Mouse (Mus musculus): ENCODE measurements around the gene Hsd17b2. TPM values are rescaled to one million over a fixed set of nuclear protein-coding genes. Genes with fewer than 3 reads are reported as not detected.

Gene Hsd17b2
- polyA plus RNA-seq (2016; fragmentation: Nextera tagmentation; extraction: Ambion mirVana), result not detected in 2 replicates

DNA sequence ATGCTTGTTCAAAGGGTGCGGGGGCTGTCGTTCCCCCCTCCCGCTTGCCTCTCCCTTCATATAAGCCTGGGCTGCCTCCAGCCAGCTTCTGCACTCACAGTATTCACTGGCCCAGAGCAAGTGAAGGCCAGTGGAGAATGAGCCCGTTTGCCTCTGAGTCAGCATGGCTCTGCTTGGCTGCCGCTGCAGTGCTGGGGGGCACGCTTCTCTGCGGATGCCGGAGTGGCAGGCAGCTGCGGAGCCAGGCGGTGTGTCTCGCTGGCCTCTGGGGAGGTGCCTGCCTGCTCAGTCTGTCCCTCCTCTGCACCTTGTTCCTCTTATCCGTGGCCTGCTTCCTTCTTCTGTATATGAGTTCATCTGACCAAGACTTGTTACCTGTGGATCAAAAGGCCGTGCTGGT is at the start of gene Hsd17b2:
TSS of gene Hsd17b2 (plus strand) at position 46 of the 400 bp plus-strand sequence.
- no peak for ATAC-seq (ENCODE audit: insufficient number of reproducible peaks, insufficient read depth, low FRiP score, low TSS enrichment)
- 33% methylated on average over 13 of the region's 13 CpGs for WGBS
- no peak within 1 kb of the TSS for H3K4me3 ChIP-seq
- H3K9me3 ChIP-seq, result no peaks in the 10 kb centered on the region
- no peak within 1 kb of the TSS for H3K4me2 ChIP-seq (replicated peaks)
- H3K36me3 ChIP-seq, result no peaks in the 10 kb centered on the region
- no peak within 1 kb of the TSS for H3K9ac ChIP-seq
- H3K27me3 ChIP-seq, result no peaks in the 10 kb centered on the region
- no peak within 1 kb of the TSS for H3K27ac ChIP-seq
- H3K4me1 ChIP-seq, result 0 out of 2 replicates have a peak, but pooled peaks cover 3% of the 10 kb centered on the region

DNA sequence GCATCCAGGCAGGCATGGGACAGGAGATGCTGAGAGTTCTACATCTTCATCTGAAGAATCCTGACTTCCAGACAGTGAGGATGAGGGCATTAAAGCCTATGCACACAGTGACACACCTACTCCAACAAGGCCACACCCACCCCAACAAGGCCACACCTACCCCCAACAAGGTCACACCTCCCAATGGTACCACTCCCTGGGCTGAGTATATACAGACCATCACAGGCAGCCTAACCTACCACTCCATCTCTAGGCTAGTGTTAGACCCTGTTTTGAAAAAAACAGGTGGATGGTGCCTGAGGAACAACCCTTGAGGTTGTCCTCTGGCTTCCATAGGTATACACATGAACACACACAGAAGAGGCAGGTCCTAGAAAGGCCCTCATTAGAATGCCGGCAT is 49.4 kb upstream of the Hsd17b2 start:
- no peak overlapping the region for H3K9ac ChIP-seq
- no peak overlapping the region for H3K4me3 ChIP-seq
- H3K27ac ChIP-seq, result no peak overlapping the region
- WGBS, result 95% methylated on average over 1 of the region's 1 CpGs
- no peak for ATAC-seq (ENCODE audit: insufficient number of reproducible peaks, insufficient read depth, low FRiP score, low TSS enrichment)
- no peak overlapping the region for H3K4me2 ChIP-seq (replicated peaks)
- H3K9me3 ChIP-seq, result no peaks in the 10 kb centered on the region
- H3K4me1 ChIP-seq, result no peaks in the 10 kb centered on the region
- no peaks in the 10 kb centered on the region for H3K27me3 ChIP-seq
- H3K36me3 ChIP-seq, result no peaks in the 10 kb centered on the region

DNA sequence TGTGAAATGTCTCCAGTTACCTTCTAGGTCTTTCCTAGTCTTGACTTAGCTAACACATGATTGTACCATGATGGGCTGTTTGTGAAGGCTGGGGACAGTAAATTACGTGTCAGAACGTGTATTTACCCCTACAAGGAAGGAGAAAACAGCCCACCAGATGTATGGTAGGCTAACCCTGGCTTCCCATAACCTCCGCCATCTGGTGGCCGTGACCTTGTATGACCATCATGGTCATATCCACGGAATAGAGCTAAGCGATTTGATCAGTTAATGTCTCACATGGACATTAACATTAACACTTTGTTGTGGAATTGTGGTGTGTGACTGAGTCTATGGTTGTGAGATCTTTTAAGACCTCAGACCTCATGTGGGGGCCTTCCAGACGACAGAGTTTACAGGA is 42.7 kb upstream of the Hsd17b2 start:
- Histone ChIP-seq H3K27me3 (no peaks in the 10 kb centered on the region), H3K4me1 (peaks cover 13% of the 10 kb centered on the region), H3K36me3 (no peaks in the 10 kb centered on the region), H3K9me3 (no peaks in the 10 kb centered on the region), H3K9ac (no peak overlapping the region), H3K27ac (no peak overlapping the region), H3K4me3 (no peak overlapping the region), H3K4me2 (replicated peaks) (no peak overlapping the region)
- 72% methylated on average over 7 of the region's 7 CpGs for WGBS
- no peak for ATAC-seq (ENCODE audit: insufficient number of reproducible peaks, insufficient read depth, low FRiP score, low TSS enrichment)

DNA sequence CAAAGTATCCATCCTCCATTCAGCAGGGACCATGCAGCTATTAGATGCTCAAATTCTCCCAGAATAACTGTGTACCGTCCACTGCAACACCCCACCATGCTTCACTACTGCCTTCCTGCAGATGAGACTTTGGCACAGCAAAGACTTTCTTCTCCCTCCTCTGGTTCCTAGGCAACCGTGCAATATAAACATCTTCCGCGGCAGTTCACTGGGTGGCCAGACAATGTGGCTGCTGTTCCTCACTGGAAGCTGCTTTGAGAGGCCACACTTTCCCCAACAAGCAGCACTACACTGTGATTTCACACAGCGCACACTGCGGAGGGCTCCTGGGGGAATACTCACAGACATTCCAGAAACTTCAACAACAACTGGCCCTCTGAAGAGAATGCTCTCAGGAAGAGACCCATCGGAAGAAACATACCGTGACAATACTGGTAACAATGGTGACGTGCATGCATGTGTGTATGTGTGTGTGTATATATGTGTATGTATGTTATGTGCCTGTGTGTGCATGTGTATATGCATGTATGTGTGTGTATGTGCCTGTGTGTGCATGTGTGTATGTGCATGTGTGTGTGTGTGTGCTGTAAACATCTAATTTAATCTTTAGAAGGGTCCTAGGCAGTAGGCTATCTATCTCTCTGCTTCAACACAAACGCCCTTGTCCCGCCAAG is 41.2 kb upstream of the Hsd17b2 start:
- H3K4me2 ChIP-seq (replicated peaks), result peak overlapping the region; percentile 10; the same call in 1 of the 2 replicates
- no peaks in the 10 kb centered on the region for H3K9me3 ChIP-seq
- peak; percentile 75; the same call in 1 of the 2 replicates for ATAC-seq (ENCODE audit: insufficient number of reproducible peaks, insufficient read depth, low FRiP score, low TSS enrichment)
- 27% methylated on average over 11 of the region's 11 CpGs for WGBS
- no peak overlapping the region for H3K4me3 ChIP-seq
- H3K9ac ChIP-seq, result no peak overlapping the region
- 0 out of 2 replicates have a peak overlapping the region, but pooled peaks have one; percentile 3 for H3K27ac ChIP-seq
- H3K4me1 ChIP-seq, result peaks cover 13% of the 10 kb centered on the region
- H3K36me3 ChIP-seq, result no peaks in the 10 kb centered on the region
- H3K27me3 ChIP-seq, result no peaks in the 10 kb centered on the region

DNA sequence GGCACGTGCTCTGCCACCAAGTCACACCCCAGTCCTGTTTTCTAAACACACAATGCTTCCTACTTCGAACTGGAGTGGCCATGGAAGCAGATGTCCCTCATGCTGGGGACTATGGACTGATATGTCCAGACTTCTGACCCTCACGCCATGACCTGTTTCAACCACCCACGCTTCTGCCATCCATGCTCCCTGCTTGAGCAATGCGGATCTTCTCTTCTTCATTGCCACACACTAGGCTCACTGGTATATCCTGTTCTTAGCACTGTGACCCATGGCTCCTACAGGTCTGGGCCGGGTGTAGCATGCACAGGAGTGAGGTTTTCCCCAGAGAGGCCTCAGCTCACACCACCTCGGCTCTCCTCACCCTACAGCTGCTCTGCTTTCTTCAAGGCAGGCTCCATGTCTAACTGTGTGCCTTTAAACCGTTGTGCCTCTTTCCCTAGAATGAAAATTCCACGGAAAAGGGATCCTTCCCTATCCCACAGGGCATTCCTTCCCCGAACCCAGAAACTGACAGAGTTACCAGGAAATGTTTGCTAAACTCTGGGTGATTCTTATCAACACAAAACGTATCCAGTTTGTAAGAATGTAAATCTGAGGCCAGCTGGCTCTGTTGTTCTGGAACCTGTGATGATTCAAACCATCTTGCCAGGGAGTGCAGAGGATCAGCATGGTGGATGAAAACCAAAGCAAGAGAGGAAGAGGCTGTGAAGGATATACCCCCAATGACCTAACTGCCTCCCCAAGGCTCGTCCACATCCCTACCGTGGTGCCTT is 34.2 kb upstream of the Hsd17b2 start:
- no peak overlapping the region for H3K4me2 ChIP-seq (replicated peaks)
- no peaks in the 10 kb centered on the region for H3K27me3 ChIP-seq
- no peak for ATAC-seq (ENCODE audit: insufficient number of reproducible peaks, insufficient read depth, low FRiP score, low TSS enrichment)
- H3K9ac ChIP-seq, result no peak overlapping the region
- H3K27ac ChIP-seq, result no peak overlapping the region
- 73% methylated on average over 13 of the region's 13 CpGs for WGBS
- H3K4me1 ChIP-seq, result 0 out of 2 replicates have a peak, but pooled peaks cover 8% of the 10 kb centered on the region
- H3K9me3 ChIP-seq, result no peaks in the 10 kb centered on the region
- H3K4me3 ChIP-seq, result no peak overlapping the region
- H3K36me3 ChIP-seq, result no peaks in the 10 kb centered on the region

DNA sequence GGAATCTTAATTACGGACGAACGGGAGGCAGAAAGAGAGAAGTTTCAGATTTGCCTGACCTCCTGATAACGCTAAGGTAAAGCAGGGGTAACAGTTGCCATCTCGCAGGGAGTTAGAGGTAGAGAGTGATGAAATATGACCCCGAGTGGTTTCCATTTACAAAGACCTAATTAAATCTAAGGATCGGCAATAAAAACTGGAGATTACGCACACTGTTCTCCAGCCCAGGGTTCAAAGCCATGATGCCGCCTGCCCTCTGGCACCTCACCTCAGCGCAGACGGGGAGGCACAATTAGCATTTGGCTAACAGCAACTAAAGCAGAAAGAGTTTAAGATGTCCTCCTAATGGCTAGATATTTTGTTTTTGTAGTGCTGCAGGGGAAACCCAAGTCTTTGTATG is 31.2 kb upstream of the Hsd17b2 start:
- Histone ChIP-seq H3K9me3 (no peaks in the 10 kb centered on the region), H3K9ac (no peak overlapping the region), H3K27me3 (no peaks in the 10 kb centered on the region), H3K36me3 (no peaks in the 10 kb centered on the region), H3K27ac (no peak overlapping the region), H3K4me2 (replicated peaks) (peak overlapping the region; percentile 29; the same call in 1 of the 2 replicates), H3K4me3 (no peak overlapping the region), H3K4me1 (0 out of 2 replicates have a peak, but pooled peaks cover 8% of the 10 kb centered on the region)
- no peak for ATAC-seq (ENCODE audit: insufficient number of reproducible peaks, insufficient read depth, low FRiP score, low TSS enrichment)
- WGBS, result 7% methylated on average over 11 of the region's 11 CpGs

DNA sequence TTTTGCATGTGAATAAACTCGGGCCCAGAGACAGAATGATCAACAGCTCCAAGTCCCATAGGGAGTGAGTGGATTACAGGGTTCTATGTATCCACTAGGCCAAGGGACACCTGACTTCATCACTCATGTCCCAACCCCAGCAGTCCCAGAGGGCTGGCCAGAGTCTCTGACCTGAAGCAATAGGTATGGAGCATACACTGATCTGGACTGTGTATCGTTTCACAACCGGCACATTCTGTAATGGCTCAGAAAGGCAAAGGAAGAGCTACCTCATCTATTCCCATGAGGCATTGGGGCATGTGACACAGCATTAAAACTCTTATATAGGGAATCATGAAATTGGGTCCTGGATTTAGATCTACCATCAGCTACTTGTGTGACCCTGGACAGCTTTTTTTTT is 29.1 kb upstream of the Hsd17b2 start:
- no peaks in the 10 kb centered on the region for H3K9me3 ChIP-seq
- no peak overlapping the region for H3K9ac ChIP-seq
- H3K4me1 ChIP-seq, result 0 out of 2 replicates have a peak, but pooled peaks cover 8% of the 10 kb centered on the region
- no peak overlapping the region for H3K4me3 ChIP-seq
- no peak overlapping the region for H3K4me2 ChIP-seq (replicated peaks)
- no peak for ATAC-seq (ENCODE audit: insufficient number of reproducible peaks, insufficient read depth, low FRiP score, low TSS enrichment)
- H3K36me3 ChIP-seq, result no peaks in the 10 kb centered on the region
- no peaks in the 10 kb centered on the region for H3K27me3 ChIP-seq
- H3K27ac ChIP-seq, result no peak overlapping the region
- 89% methylated on average over 3 of the region's 3 CpGs for WGBS

DNA sequence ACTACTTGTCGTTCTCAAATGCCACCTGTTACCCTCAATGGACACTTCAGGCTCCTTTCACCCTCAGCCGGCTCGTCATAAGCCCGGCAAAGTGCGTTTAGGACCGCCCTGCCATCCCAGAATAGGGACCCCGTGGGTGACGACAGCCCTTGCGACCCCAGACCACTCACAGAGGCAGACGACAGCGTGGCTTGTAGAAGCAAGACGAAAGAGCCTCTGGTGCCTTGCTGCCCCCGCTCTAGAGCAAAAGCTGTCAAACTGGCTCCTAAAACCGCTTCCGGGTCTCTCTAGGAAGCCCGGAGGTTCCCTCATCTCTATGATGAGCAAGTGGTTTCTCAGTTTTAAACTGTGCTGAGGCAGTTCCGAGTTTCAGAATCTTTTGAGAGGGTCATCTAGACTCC is 28.3 kb upstream of the Hsd17b2 start, which contains the start of gene Sdr42e1:
TSS of gene Sdr42e1 (minus strand) at position 260 of the 401 bp plus-strand sequence.
- H3K4me2 ChIP-seq (replicated peaks), result peak within 1 kb of the TSS; percentile 68
- no peak for ATAC-seq (ENCODE audit: insufficient number of reproducible peaks, insufficient read depth, low FRiP score, low TSS enrichment)
- no peaks in the 10 kb centered on the region for H3K9me3 ChIP-seq
- WGBS, result 17% methylated on average over 17 of the region's 17 CpGs
- 0 out of 2 replicates have a peak, but pooled peaks cover 8% of the 10 kb centered on the region for H3K4me1 ChIP-seq
- H3K9ac ChIP-seq, result peak within 1 kb of the TSS; percentile 55; the same call in 1 of the 2 replicates
- H3K27me3 ChIP-seq, result no peaks in the 10 kb centered on the region
- no peak within 1 kb of the TSS for H3K27ac ChIP-seq
- no peaks in the 10 kb centered on the region for H3K36me3 ChIP-seq
- peak within 1 kb of the TSS; percentile 42 for H3K4me3 ChIP-seq

DNA sequence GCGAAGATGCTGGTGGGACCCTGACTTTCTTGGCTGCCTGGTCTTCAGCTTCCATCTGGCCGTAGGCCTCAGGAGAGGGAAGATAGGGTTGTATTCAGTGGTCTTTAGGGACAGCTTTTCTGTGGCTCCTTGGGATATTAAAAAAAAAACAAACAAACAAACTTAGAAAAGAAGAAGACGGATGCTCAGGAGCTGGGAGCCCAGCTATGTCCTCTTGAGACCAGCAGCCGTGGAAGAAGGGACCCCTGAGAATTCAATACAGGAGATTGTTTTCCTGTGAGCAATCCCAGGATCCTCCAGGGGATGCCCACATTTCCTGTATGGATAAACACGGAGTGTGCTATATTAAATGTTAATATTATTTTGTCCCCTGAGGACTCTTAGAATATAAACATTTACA is 26.5 kb upstream of the Hsd17b2 start:
- no peak overlapping the region for H3K9ac ChIP-seq
- H3K4me3 ChIP-seq, result no peak overlapping the region
- no peak overlapping the region for H3K4me2 ChIP-seq (replicated peaks)
- H3K27me3 ChIP-seq, result no peaks in the 10 kb centered on the region
- ATAC-seq (ENCODE audit: insufficient number of reproducible peaks, insufficient read depth, low FRiP score, low TSS enrichment), result no peak
- no peaks in the 10 kb centered on the region for H3K9me3 ChIP-seq
- H3K4me1 ChIP-seq, result 0 out of 2 replicates have a peak, but pooled peaks cover 7% of the 10 kb centered on the region
- 70% methylated on average over 5 of the region's 5 CpGs for WGBS
- no peaks in the 10 kb centered on the region for H3K36me3 ChIP-seq
- no peak overlapping the region for H3K27ac ChIP-seq

DNA sequence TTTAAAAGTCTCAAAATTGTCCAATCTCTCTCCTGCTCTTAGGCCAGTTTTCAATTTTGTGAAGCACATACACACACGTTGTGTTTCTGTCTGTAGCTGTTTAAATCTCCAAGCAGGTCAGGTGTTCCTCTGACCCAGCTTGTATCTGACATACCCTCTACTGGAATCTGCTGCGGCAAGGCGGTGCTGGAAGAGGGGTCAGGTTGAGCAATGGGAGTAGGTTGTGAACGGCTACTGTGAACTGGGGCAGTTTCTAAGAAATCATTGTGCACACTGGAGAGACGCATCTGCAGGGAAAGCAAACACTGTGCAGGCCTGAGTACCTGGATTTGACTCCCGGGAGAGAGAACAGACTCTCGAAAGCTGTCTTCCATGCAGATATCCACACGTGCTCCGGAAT is 25.2 kb upstream of the Hsd17b2 start:
- Histone ChIP-seq H3K9me3 (no peaks in the 10 kb centered on the region), H3K4me1 (no peaks in the 10 kb centered on the region), H3K36me3 (no peaks in the 10 kb centered on the region), H3K4me2 (replicated peaks) (no peak overlapping the region), H3K4me3 (no peak overlapping the region), H3K27ac (no peak overlapping the region), H3K27me3 (no peaks in the 10 kb centered on the region), H3K9ac (no peak overlapping the region)
- ATAC-seq (ENCODE audit: insufficient number of reproducible peaks, insufficient read depth, low FRiP score, low TSS enrichment), result no peak
- WGBS, result 67% methylated on average over 9 of the region's 9 CpGs

DNA sequence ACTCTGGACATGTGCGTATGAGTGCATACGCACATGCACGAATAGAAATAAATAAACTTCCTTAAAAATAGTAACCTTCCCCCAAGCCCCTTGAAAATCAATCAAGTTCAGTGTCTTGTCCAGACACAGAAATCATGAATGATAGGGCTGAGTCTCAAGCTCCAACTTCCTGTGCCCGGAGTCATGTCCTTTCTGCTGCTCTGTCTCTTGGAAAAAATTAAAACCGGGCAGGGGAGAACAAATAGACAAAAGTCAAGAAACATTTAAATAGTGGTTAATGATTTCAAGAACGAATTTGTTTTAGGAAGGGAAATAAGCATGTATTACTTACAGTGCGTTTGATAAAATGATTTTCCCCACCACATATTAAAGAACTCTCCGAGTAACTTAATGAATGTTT is 24.7 kb upstream of the Hsd17b2 start:
- no peak for ATAC-seq (ENCODE audit: insufficient number of reproducible peaks, insufficient read depth, low FRiP score, low TSS enrichment)
- Histone ChIP-seq H3K4me2 (replicated peaks) (no peak overlapping the region), H3K4me3 (no peak overlapping the region), H3K36me3 (no peaks in the 10 kb centered on the region), H3K4me1 (no peaks in the 10 kb centered on the region), H3K9ac (no peak overlapping the region), H3K27me3 (no peaks in the 10 kb centered on the region), H3K9me3 (no peaks in the 10 kb centered on the region), H3K27ac (no peak overlapping the region)
- WGBS, result 69% methylated on average over 8 of the region's 8 CpGs

DNA sequence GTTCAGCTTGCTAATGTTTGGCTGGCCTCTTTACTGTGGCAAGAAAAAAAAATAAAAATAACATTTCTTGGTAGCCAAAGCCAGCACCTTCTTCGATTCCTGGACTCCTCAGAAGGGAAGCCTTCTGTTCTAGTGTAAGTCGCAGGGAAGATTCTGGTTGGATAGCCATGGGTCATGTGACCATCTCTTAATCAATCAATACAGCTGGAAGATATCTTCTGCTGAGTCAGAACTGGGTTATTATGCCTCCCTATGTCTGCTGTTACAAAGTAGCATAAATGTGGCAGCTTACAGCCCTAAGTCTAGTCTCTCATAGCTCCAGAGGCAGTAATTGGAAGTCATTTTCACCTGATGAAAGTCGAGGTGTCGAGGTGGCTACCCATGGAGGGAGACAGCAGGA is 23.1 kb upstream of the Hsd17b2 start:
- no peak overlapping the region for H3K27ac ChIP-seq
- H3K36me3 ChIP-seq, result no peaks in the 10 kb centered on the region
- no peak overlapping the region for H3K9ac ChIP-seq
- no peaks in the 10 kb centered on the region for H3K9me3 ChIP-seq
- 86% methylated on average over 4 of the region's 4 CpGs for WGBS
- H3K27me3 ChIP-seq, result no peaks in the 10 kb centered on the region
- H3K4me2 ChIP-seq (replicated peaks), result no peak overlapping the region
- no peaks in the 10 kb centered on the region for H3K4me1 ChIP-seq
- no peak overlapping the region for H3K4me3 ChIP-seq
- ATAC-seq (ENCODE audit: insufficient number of reproducible peaks, insufficient read depth, low FRiP score, low TSS enrichment), result no peak
